Mouse (Mus musculus): ENCODE measurements at regions not wholly inside any gene's neighbourhood (a gene's known extent, or its start where the extent isn't known, plus 50 kb on each side); places are given as distances from the start of the nearest gene placed in this dataset.

- TF ChIP-seq CTCF (IDR thresholded peaks at IDR 0.05; ENCODE audit: control insufficient read depth, insufficient read depth, insufficient replicate concordance, low read depth, low read length) (no peak), POLR2A (IDR thresholded peaks at IDR 0.05; ENCODE audit: control insufficient read depth, low read depth, low read length) (no peak)
- H3K4me3 ChIP-seq (ENCODE audit: control insufficient read depth, low read depth, low read length) = no peak overlapping the region
- no peaks in the 10 kb centered on the region for H3K36me3 ChIP-seq (ENCODE audit: control insufficient read depth, insufficient read depth, low read length)
- H3K4me1 ChIP-seq (ENCODE audit: control insufficient read depth, insufficient read depth, low read length) = no peaks in the 10 kb centered on the region
- H3K27ac ChIP-seq (ENCODE audit: control insufficient read depth, insufficient read depth, low read depth, low read length) = no peak overlapping the region
- H3K27me3 ChIP-seq (ENCODE audit: control insufficient read depth, insufficient read depth, low read length) = no peaks in the 10 kb centered on the region
Measured at GRCm38 (mm10) chr1:42787240-42787639, 63.8 kb upstream of the Mrps9 start.

GRCm38 (mm10) chr1:42788413-42788812, 62.6 kb upstream of the Mrps9 start:
- no peaks in the 10 kb centered on the region for H3K36me3 ChIP-seq (ENCODE audit: control insufficient read depth, insufficient read depth, low read length)
- H3K4me3 ChIP-seq (ENCODE audit: control insufficient read depth, low read depth, low read length) = no peak overlapping the region
- H3K4me1 ChIP-seq (ENCODE audit: control insufficient read depth, insufficient read depth, low read length) = no peaks in the 10 kb centered on the region
- H3K27me3 ChIP-seq (ENCODE audit: control insufficient read depth, insufficient read depth, low read length) = no peaks in the 10 kb centered on the region
- H3K27ac ChIP-seq (ENCODE audit: control insufficient read depth, insufficient read depth, low read depth, low read length) = no peak overlapping the region
- TF ChIP-seq POLR2A (IDR thresholded peaks at IDR 0.05; ENCODE audit: control insufficient read depth, low read depth, low read length) (no peak), CTCF (IDR thresholded peaks at IDR 0.05; ENCODE audit: control insufficient read depth, insufficient read depth, insufficient replicate concordance, low read depth, low read length) (no peak)
